ENCODE assay signal across 11 mouse cellular contexts in genomic region chr11:117205042-117205441, GRCm38 (mm10). TPM values are rescaled to one million over a fixed set of nuclear protein-coding genes. Genes with fewer than 3 reads are reported as not detected.
A peak's percentile ranks its signal among the peaks of the same experiment; 100 is the strongest.
DNase-seq lines count a peak whose midpoint lies in the region; ATAC-seq and TF ChIP-seq lines count a peak whose summit lies in the region.
"Had no signal": no experiment of that assay in that cellular context is flagged by ENCODE, and none has a peak within 500 bp of the region (broad histone marks: within the 10 kb centered on the region; RNA-seq: fewer than 3 reads in every experiment).

No protein-coding gene starts in this region.

- H3K4me1 ChIP-seq in intestine, embryonic 16.5 days (ENCODE audit: control insufficient read depth, insufficient read depth, low read length), result peaks cover 31% of the 10 kb centered on the region
- peaks cover 50% of the 10 kb centered on the region for H3K4me1 ChIP-seq in limb, embryonic 12.5 days (replicated peaks)
- H3K4me1 ChIP-seq in stomach, postnatal 0 days (replicated peaks; ENCODE audit: control insufficient read depth, insufficient read depth), result no peaks in the 10 kb centered on the region

- H3K9ac ChIP-seq in intestine, embryonic 16.5 days (ENCODE audit: low read depth, low read length), result peak overlapping the region; percentile 44
- no peak overlapping the region for H3K9ac ChIP-seq in limb, embryonic 12.5 days (replicated peaks)
- no peak overlapping the region for H3K9ac ChIP-seq in stomach, postnatal 0 days (ENCODE audit: low read length)
- H3K9ac ChIP-seq: forebrain, embryonic 15.5 days; heart, embryonic 12.5 days had no signal

- H3K27me3 ChIP-seq in intestine, embryonic 16.5 days (replicated peaks; ENCODE audit: control insufficient read depth, insufficient read depth, low read length), result no peaks in the 10 kb centered on the region
- peaks cover 34% of the 10 kb centered on the region for H3K27me3 ChIP-seq in limb, embryonic 12.5 days
- no peaks in the 10 kb centered on the region for H3K27me3 ChIP-seq in stomach, postnatal 0 days (ENCODE audit: control insufficient read depth, insufficient read depth, low read length)

- no peaks in the 10 kb centered on the region for H3K36me3 ChIP-seq in intestine, embryonic 16.5 days (ENCODE audit: control insufficient read depth, insufficient read depth, low read length)
- no peaks in the 10 kb centered on the region for H3K36me3 ChIP-seq in limb, embryonic 12.5 days
- no peaks in the 10 kb centered on the region for H3K36me3 ChIP-seq in stomach, postnatal 0 days (ENCODE audit: control insufficient read depth, insufficient read depth, low read length)
- H3K36me3 ChIP-seq: forebrain, embryonic 15.5 days; heart, embryonic 12.5 days had no signal

- TF ChIP-seq CTCF in stomach, postnatal 0 days (IDR thresholded peaks at IDR 0.05; ENCODE audit: low read depth), result no peak

- no peak overlapping the region for H3K4me3 ChIP-seq in intestine, embryonic 16.5 days (ENCODE audit: low read length)
- H3K4me3 ChIP-seq in limb, embryonic 12.5 days (replicated peaks), result no peak overlapping the region
- H3K4me3 ChIP-seq in stomach, postnatal 0 days (ENCODE audit: low read depth, low read length), result no peak overlapping the region
- H3K4me3 ChIP-seq: forebrain, embryonic 15.5 days; heart, embryonic 12.5 days had no signal

- TF ChIP-seq EP300 in stomach, postnatal 0 days (optimal IDR thresholded peaks at IDR 0.05), result no peak

- no peaks in the 10 kb centered on the region for H3K9me3 ChIP-seq in intestine, embryonic 16.5 days (ENCODE audit: control insufficient read depth, low read length)
- H3K9me3 ChIP-seq in limb, embryonic 12.5 days, result 0 out of 2 replicates have a peak, but pooled peaks cover 4% of the 10 kb centered on the region
- no peaks in the 10 kb centered on the region for H3K9me3 ChIP-seq in stomach, postnatal 0 days (ENCODE audit: control insufficient read depth, low read length)
- H3K9me3 ChIP-seq: forebrain, embryonic 15.5 days; heart, embryonic 12.5 days had no signal

- WGBS in intestine, embryonic 16.5 days, result 67% methylated on average over 6 of the region's 6 CpGs
- WGBS in limb, embryonic 12.5 days, result 77% methylated on average over 6 of the region's 6 CpGs
- WGBS in stomach, postnatal 0 days, result 53% methylated on average over 6 of the region's 6 CpGs

- DNase-seq in lung, postnatal 25 days (ENCODE audit: low spot score), result peak; percentile 18
- DNase-seq in lung, postnatal 14 days, result no peak
- DNase-seq in stomach, postnatal 0 days (ENCODE audit: low spot score), result peak; percentile 88
- DNase-seq in layer of hippocampus, postnatal 14 days (ENCODE audit: low spot score in 2 of 2), result no peak
- DNase-seq in thymus, postnatal 36 days, result no peak
- DNase-seq: cerebellum, adult 11 months had no signal

- peak; percentile 83 for ATAC-seq in intestine, embryonic 16.5 days
- no peak for ATAC-seq in limb, embryonic 12.5 days (ENCODE audit: insufficient number of reproducible peaks, insufficient read depth, low FRiP score, low TSS enrichment, low read depth)
- ATAC-seq in stomach, postnatal 0 days (ENCODE audit: low FRiP score, low TSS enrichment), result peak; percentile 82
- ATAC-seq: forebrain, embryonic 15.5 days; hindbrain, embryonic 16.5 days had no signal

- no peak overlapping the region; the same call in 1 of the 2 replicates for H3K4me2 ChIP-seq in intestine, embryonic 16.5 days (ENCODE audit: low read depth, low read length)
- H3K4me2 ChIP-seq in limb, embryonic 12.5 days, result no peak overlapping the region
- no peak overlapping the region; the same call in 1 of the 2 replicates for H3K4me2 ChIP-seq in stomach, postnatal 0 days (replicated peaks; ENCODE audit: low read depth)
- H3K4me2 ChIP-seq: forebrain, embryonic 15.5 days; heart, embryonic 12.5 days had no signal

- H3K27ac ChIP-seq in intestine, embryonic 16.5 days (ENCODE audit: low read length), result peak overlapping the region; percentile 83
- H3K27ac ChIP-seq in limb, embryonic 12.5 days, result 0 out of 2 replicates have a peak overlapping the region, but pooled peaks have one; percentile 13
- peak overlapping the region; percentile 75 for H3K27ac ChIP-seq in stomach, postnatal 0 days (replicated peaks)
- H3K27ac ChIP-seq: forebrain, embryonic 15.5 days had no signal

RNA-seq across cellular contexts. Expression of gene Sept9, which starts 5.6 kb away (rescaled TPM):
- polyA plus RNA-seq in intestine, embryonic 16.5 days (2015; fragmentation: Nextera tagmentation; extraction: Ambion mirVana), result 183 and 191 TPM in 2 replicates
- polyA plus RNA-seq in limb, embryonic 12.5 days (2016; fragmentation: Nextera tagmentation; extraction: Ambion mirVana), result 230 and 234 TPM in 2 replicates
- 42.9 and 46.2 TPM in 2 replicates for polyA plus RNA-seq in stomach, postnatal 0 days (2015; fragmentation: Nextera tagmentation; extraction: Ambion mirVana)
- total RNA-seq in layer of hippocampus, postnatal 14 days (2021), result 10 to 100 TPM; 91.7 to 93.9 TPM

Comparison
In these comparisons a context has a peak if more than half of its experiments do, and no peak if none do; other contexts are left out.
1. DNase-seq: peak in lung, postnatal 25 days (single experiment) and stomach, postnatal 0 days (single experiment); none in lung, postnatal 14 days (single experiment), layer of hippocampus, postnatal 14 days (0 of 2) and thymus, postnatal 36 days (0 of 2).
2. H3K27ac ChIP-seq: peak in every context shown above with its lines; median percentile 83 in intestine, embryonic 16.5 days; 75 in stomach, postnatal 0 days; 13 in limb, embryonic 12.5 days.